Mouse (Mus musculus) heart, adult 8-10 months (tissue): ENCODE data around the gene 1700028P14Rik. TPM values are rescaled to one million over a fixed set of nuclear protein-coding genes. Genes with fewer than 3 reads are reported as not detected.
A peak's percentile ranks its signal among the peaks of the same experiment; 100 is the strongest.

Source experiments
- DNase-seq: peaks from one replicate; pipeline ENCODE4 v3.0.0; 2022; ENCODE audit warnings: low spot score
- total RNA-seq, 4 experiments: library from RNA; stranded (reverse); gene quantifications; 2 replicates each; pipeline ENCODE4 v1.2.4; 2022

Gene 1700028P14Rik
- total RNA-seq, 4 experiments from 2014 or later: not detected

- no peak for DNase-seq
These were observed 44.7 kb downstream of the 1700028P14Rik start for GRCm38 (mm10) chr19:23607951-23608350.

GRCm38 (mm10) chr19:23594950-23595349 is 57.7 kb downstream of the 1700028P14Rik start:
- DNase-seq: no peak

GRCm38 (mm10) chr19:23578606-23579355 is 73.8 kb downstream of the 1700028P14Rik start:
- DNase-seq: no peak

- no peak for DNase-seq
These were observed 75.9 kb downstream of the 1700028P14Rik start for GRCm38 (mm10) chr19:23576685-23577084.

GRCm38 (mm10) chr19:23563693-23564092 is 88.9 kb downstream of the 1700028P14Rik start:
- no peak for DNase-seq

- no peak for DNase-seq
These were observed 90.0 kb downstream of the 1700028P14Rik start for GRCm38 (mm10) chr19:23562588-23562987.

GRCm38 (mm10) chr19:23562061-23562460 is 90.6 kb downstream of the 1700028P14Rik start:
- DNase-seq: peak; percentile 18

- no peak for DNase-seq
These were observed 99.2 kb downstream of the 1700028P14Rik start for GRCm38 (mm10) chr19:23553450-23553849.

GRCm38 (mm10) chr19:23545604-23546003 is 107.0 kb downstream of the 1700028P14Rik start:
- DNase-seq: no peak

- DNase-seq: no peak
These were observed 109.2 kb downstream of the 1700028P14Rik start for GRCm38 (mm10) chr19:23543244-23544004.

GRCm38 (mm10) chr19:23542759-23543158 is 109.9 kb downstream of the 1700028P14Rik start:
- DNase-seq: no peak

- no peak for DNase-seq
These were observed 116.9 kb downstream of the 1700028P14Rik start for GRCm38 (mm10) chr19:23535700-23536099.

- peak; percentile 26 for DNase-seq
These were observed 120.7 kb downstream of the 1700028P14Rik start for GRCm38 (mm10) chr19:23531899-23532298.

GRCm38 (mm10) chr19:23523711-23524110 is 128.9 kb downstream of the 1700028P14Rik start:
- DNase-seq: peak; percentile 77

GRCm38 (mm10) chr19:23521831-23522230 is 130.8 kb downstream of the 1700028P14Rik start:
- DNase-seq: no peak

GRCm38 (mm10) chr19:23521071-23521470 is 131.5 kb downstream of the 1700028P14Rik start:
- no peak for DNase-seq

GRCm38 (mm10) chr19:23520629-23521028 is 132.0 kb downstream of the 1700028P14Rik start:
- DNase-seq: peak; percentile 19

GRCm38 (mm10) chr19:23518477-23518876 is 134.1 kb downstream of the 1700028P14Rik start:
- DNase-seq: no peak

- peak; percentile 26 for DNase-seq
These were observed 141.3 kb downstream of the 1700028P14Rik start for GRCm38 (mm10) chr19:23511303-23511702.
